Mouse (Mus musculus): ENCODE data around the gene Xkrx.

DNA sequence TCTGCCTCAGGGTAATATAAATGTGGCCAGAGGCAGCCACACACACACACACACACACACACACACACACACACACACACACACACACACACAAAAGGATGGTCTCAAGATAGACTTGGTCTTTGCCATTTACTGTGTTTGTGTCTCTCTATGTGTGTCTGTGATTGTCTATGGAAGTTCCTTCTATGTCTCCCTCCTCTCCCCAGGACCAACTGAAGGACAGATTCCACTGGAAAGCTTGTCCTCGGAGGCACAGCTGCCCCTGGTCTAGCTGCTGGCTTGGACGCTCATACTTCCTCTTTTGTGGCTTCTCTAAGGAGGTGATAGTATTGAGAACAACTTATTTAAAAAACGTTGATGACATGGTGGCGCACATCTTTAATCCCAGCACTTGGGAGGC lies 1.6 kb upstream of the Xkrx start:
- TF ChIP-seq MAX (IDR thresholded peaks at IDR 0.05): no peak
- TF ChIP-seq CTCF (IDR thresholded peaks at IDR 0.05; ENCODE audit: control insufficient read depth, insufficient read depth, insufficient read length): no peak

All from C2C12 (cell line).